Mouse (Mus musculus) spleen, postnatal 10 days (tissue): Measurements from ENCODE around the gene Fam129b.
A peak's percentile ranks its signal among the peaks of the same experiment; 100 is the strongest.

Source experiments
- DNase-seq, 2 experiments: peaks; one replicate each; pipeline ENCODE4 v3.0.0; 2021 to 2022; ENCODE audit warnings: low spot score in 2 of 2

Fam129b gene

DNA sequence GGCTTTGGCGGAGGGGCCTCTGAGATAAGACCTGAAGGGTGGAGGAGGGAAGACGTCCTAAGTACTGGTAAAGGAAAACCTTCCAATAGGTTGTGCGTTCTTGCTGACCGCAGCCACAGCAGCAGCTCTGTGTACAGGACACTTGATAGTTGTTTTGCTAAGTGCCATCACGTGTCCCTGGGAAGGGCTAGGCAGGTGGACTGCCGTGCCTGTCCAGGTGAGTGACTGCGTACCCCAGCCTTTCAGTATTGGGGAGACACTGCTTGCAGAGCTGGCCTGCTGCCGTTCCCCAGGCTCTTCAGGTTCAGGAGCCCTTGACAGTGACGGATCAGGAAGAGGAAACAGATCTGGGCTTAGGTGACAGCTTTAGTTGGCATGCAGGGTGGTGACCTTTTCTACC, 15.4 kb downstream of the Fam129b start:
- no peak for DNase-seq

GRCm38 (mm10) chr2:32892490-32892889, 16.6 kb downstream of the Fam129b start:
- DNase-seq: no peak

DNA sequence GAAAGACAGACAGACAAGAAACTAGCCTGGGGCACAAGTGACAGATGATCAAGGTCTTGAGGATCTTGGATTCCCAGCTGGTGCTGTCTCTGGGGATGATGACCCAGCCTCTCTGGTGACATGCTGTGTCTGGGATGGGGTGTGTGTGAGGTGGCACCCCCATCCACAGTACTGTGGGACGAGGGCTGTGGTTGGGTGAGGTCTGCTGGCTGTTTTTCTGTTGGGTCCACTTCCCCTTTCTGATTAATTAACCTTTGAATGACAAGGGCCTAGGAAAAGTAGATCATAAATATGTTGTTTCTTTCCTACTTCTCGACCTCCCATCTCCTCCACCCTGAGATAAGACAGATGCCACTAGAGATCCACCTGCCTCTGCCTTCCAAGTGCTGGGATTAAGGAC, 18.2 kb downstream of the Fam129b start:
- peak in 1 of 2 experiments; percentile 42 for DNase-seq

GRCm38 (mm10) chr2:32895606-32896106, 19.7 kb downstream of the Fam129b start:
- no peak for DNase-seq

GRCm38 (mm10) chr2:32896507-32897147, 20.7 kb downstream of the Fam129b start:
- DNase-seq: no peak

DNA sequence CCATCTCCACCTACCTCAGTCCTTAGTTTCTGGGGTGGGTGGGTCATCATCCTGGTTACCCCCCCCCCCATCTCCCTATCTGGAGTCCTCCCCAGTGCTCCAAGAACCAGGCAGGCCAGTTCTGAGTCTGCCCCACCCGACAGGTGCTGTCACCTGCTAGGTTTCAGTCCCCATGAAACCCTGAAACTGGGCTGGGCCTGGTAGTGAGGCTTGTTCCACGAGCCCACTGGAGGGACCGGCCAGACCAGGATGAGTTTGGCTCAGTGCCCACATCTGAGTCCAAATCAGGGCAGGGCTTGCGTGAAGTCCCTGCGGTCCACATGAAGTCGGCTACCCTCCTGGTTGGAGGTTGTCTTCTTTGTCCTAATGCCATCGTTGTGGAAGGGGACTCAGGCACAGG, 23.1 kb downstream of the Fam129b start:
- DNase-seq: no peak

DNA sequence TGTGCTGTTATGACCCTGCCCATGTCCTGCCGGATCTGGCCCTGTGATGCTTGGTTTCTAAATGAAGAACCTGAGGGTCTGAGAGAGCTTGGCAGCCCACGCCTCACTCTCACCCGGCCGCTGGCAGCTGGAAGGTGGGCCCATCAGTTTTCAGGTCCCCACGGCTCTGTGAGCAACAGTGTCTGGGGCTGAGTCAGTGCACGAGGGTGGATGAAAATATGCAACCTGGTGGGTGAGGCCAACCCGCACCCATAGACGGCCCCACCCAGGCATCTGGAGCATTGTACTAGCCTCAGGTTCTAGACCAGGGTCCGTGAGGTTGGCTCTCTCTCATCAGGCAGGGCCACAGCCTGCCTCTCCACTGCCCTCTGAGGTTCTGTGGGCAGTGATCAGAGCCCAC, 26.2 kb downstream of the Fam129b start:
- DNase-seq: no peak

GRCm38 (mm10) chr2:32903470-32903869, 27.6 kb downstream of the Fam129b start:
- DNase-seq: no peak

GRCm38 (mm10) chr2:32904637-32905036, 28.7 kb downstream of the Fam129b start:
- no peak for DNase-seq

DNA sequence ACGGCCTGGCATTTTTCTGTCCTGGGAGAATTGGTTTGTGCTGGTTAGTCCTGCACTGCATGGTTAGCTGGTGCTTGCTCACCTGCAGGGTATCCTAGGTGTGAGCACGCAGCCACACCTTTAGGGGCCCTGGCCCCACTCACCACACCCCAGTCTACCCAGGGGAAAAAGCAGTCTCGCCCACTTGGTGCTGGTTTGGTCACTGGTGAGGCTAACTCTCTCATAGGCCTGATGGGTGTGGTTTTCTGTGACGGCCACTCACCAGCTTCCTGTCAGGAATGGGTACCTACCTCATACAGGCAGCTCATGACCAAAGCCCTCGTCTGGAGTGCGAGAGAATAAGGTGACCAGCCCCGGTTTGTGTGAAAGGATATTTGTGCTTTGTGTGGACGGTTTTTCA, 29.4 kb downstream of the Fam129b start:
- no peak for DNase-seq

- DNase-seq: no peak
Measured at GRCm38 (mm10) chr2:32907442-32907841, 31.5 kb downstream of the Fam129b start.

DNA sequence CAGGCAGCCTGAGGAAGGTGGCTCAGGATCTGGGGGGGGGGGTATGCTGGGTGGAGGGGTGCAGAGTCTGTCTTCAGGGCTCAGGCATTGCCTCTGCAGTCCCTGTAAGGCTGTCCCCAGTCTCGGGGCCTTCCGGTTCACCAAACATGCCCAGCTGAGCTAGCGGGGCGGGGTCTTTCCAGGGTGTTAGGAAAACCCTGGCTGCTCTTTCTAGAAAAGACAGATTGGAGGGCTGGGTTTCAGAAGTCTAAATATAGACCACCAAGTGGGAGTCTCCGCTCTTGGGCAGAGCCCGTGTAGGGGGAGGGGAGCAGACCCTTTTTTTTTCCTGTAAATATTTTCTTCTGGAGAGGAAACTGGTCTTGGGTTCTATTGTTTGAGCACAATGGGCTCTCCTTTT, 32.4 kb downstream of the Fam129b start:
- no peak for DNase-seq

- no peak for DNase-seq
Measured at GRCm38 (mm10) chr2:32908796-32909195, 32.9 kb downstream of the Fam129b start.

DNA sequence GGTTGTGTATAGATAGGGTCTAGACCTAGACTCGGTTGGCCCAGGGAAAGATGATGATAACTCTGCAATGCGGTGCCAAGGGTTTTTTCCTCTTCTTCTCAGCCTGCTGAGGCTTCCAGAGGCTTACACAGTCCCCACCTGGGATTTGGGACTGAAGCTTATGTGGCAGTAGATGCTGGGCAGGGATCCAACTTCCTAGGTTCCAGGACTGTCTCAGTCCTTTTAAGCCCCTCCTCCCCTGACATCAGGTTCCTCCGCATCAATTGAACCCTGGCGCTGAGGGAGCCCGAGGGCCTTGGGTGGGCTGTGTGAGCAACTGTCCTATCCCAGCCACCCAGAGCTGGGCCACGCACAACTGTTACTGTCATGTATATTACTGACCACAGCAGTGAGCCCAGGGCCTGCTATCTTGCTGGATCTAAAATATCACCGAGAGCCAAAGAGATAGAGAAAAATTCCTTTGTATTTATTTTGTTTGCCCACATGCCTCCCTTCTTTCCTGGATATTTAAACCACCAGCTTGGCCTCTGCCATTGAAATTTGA, 35.8 kb downstream of the Fam129b start:
- DNase-seq: no peak

DNA sequence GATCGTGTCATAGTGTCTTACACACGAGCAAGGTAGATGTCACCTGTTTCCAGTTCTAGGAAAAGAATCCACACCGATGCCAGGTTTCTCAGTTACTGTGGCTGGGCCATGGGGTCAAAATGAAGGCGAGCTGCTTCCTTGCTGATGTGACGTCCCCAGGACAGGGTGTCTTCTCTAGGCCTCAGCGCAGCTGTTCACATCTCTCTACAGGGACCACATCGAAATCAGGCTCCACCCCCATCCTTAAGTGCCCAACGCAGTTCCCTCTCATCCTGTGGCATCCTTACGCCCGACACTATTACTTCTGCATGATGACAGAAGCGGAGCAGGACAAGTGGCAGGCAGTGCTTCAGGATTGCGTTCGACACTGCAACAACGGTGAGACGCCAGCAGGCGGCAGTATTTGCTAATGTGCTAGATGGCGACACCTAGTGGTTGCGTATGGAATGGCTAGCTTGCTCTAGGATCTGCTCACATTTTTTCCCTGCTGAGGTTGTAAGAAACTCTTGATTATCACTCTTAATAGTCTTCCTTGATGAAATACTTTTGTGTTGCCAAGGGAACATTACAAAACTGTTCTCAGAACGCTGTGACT, 36.4 kb downstream of the Fam129b start:
- peak; percentile 74 to 88 for DNase-seq

DNA sequence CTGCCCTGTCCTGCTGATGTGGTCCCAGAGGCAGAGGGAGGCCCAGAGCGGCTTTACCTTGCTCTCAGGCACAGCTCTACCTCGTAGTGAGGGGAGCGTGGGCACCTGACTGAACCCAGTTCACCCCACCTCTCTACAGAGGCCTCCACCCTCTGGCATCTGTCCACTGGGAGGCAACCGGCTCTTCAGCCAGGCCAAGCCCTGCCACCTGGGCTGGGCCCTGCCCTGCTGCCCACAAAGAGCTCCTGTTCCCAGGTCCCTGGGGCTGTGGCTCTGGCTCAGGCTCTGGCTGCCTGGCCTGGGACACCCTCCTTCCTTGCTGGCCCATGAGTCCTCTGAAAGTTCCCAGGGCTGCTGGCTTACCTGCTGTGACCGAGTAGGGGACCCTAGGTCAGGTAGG, 38.4 kb downstream of the Fam129b start:
- no peak for DNase-seq

- no peak for DNase-seq
Measured at GRCm38 (mm10) chr2:32914896-32915295, 39.0 kb downstream of the Fam129b start.

GRCm38 (mm10) chr2:32917526-32917925, 41.6 kb downstream of the Fam129b start:
- DNase-seq: peak in 1 of 2 experiments; percentile 32

DNA sequence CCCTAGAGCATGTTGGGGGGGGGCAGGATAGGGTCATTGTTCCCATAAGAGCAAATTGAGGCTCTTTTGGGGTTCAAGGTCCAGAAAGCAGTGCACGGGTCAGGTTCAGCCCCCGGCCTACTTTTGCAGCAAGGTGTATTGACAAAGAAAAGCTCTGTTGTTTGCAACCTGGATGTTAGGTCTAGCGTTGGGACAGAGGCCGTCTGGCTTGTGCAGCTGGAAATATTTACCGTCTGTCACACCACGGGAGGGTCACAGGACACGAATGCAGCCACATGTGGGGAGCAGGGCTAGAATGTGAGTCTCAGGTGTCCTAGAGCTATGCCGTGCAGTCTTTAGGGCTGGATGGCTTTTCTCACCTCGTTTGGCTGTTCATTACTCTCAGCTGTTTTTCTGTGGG, 42.5 kb downstream of the Fam129b start:
- DNase-seq: no peak

DNA sequence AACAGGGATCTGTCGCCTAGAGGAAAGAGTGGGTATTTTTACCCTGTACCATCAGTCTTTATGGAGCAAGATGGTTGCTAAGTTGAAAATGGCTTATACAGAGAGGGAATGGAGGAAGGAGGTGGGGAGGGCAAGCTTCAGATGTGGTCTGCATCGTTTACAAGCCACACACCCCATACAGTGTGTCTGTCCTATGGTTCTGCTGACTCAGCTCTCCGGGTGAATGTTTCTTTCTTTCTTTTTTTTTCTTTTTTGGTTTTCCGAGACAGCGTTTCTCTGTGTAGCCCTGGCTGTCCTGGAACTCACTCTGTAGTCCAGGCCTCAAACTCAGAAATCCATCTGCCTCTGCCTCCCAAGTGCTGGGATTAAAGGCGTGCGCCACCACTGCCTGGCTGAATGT, 45.3 kb downstream of the Fam129b start:
- no peak for DNase-seq

DNA sequence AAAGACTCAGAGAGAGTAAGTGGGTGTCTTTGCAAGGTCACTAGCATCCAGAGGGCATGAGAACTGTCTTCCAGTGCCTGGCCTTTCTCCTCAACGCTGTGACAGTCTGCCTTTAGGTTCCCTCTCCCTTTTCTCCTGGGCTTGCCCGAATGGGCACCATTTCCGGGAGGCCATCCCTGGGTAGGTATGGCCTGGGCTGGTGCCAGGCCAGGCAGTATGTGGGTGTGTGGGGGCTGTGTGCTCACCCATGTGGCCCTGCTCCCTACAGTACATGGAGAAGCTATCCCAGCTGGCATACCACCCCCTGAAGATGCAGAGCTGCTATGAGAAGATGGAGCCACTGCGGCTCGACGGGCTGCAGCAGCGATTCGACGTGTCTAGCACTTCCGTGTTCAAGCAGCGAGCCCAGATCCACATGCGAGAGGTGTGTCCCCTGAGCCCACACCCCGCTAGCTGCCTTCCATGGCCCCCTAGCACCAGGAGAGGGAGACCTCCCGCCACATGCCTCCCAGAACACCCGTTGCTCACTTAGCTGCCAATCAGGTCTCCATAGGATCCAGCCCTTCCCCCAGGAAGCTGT, 46.0 kb downstream of the Fam129b start:
- no peak for DNase-seq

- no peak for DNase-seq
Measured at GRCm38 (mm10) chr2:32922564-32922963, 46.6 kb downstream of the Fam129b start.
